Mouse (Mus musculus) hindbrain, embryonic 14.5 days (tissue): ENCODE results near the gene Pls1. TPM values are rescaled to one million over a fixed set of nuclear protein-coding genes. Genes with fewer than 3 reads are reported as not detected.

ENCODE experiments used
- ATAC-seq: fragments of 200-750 bp; cut with Nextera tagmentation; 2 replicates; pipeline ENCODE4 v1.8.0; 2017; ENCODE audit warnings: moderate number of reproducible peaks, mild to moderate bottlenecking, moderate TSS enrichment, moderate library complexity; ENCODE audit not compliant: low FRiP score
- DNase-seq: peaks from one replicate; pipeline ENCODE4 v3.0.0-alpha.2; 2015; ENCODE audit warnings: low spot score
- H3K27ac ChIP-seq: fragments of 300-500 bp; sonication (generic); 2 replicates; pipeline ENCODE4 v1.5.1; 2014; ENCODE audit warnings: mild to moderate bottlenecking, moderate library complexity
- H3K27me3 ChIP-seq: fragments of 300-500 bp; sonication (generic); 2 replicates; pipeline ENCODE4 v1.6.1; 2014; ENCODE audit warnings: mild to moderate bottlenecking, low read length, mixed read lengths; ENCODE audit not compliant: control insufficient read depth, insufficient read depth
- H3K36me3 ChIP-seq: fragments of 300-500 bp; sonication (generic); replicated peaks from 2 replicates; pipeline ENCODE4 v1.6.1; 2014; ENCODE audit not compliant: control insufficient read depth, insufficient read depth
- H3K4me1 ChIP-seq: fragments of 300-500 bp; sonication (generic); replicated peaks from 2 replicates; pipeline ENCODE4 v1.6.1; 2014; ENCODE audit warnings: antibody characterized with exemption, low read length, mixed read lengths; ENCODE audit not compliant: control insufficient read depth, insufficient read depth
- H3K4me2 ChIP-seq: fragments of 300-500 bp; sonication (generic); replicated peaks from 2 replicates; pipeline ENCODE4 v1.6.1; 2014; ENCODE audit warnings: mild to moderate bottlenecking, moderate library complexity
- H3K4me3 ChIP-seq: fragments of 300-500 bp; sonication (generic); replicated peaks from 2 replicates; pipeline ENCODE4 v1.5.1; 2014; ENCODE audit warnings: mild to moderate bottlenecking, low read length
- H3K9ac ChIP-seq: fragments of 300-500 bp; sonication (generic); 2 replicates; pipeline ENCODE4 v1.6.1; 2014
- H3K9me3 ChIP-seq: fragments of 300-500 bp; sonication (generic); 2 replicates; pipeline ENCODE4 v1.6.1; 2016; ENCODE audit warnings: low read length; ENCODE audit not compliant: control insufficient read depth
- WGBS: fragments of 180-500 bp; shearing (Covaris S2); extraction: QIAGEN DNeasy Blood & Tissue Kit; methylation state at CpG from one replicate; pipeline ENCODE4 v1.1.7; 2014; 5-methylcytosine and 5-hydroxymethylcytosine counted together
- polyA plus RNA-seq: library from polyadenylated mRNA; unstranded; fragments of >200 nt; fragmentation: Nextera tagmentation; extraction: Ambion mirVana; gene quantifications from 2 replicates; pipeline ENCODE4 v1.2.1, GENCODE M21; 2014

Pls1 gene
- polyA plus RNA-seq, 1 experiment from 2014 or later = 2.9 TPM

GRCm38 (mm10) chr9:95749461-95749928 is 95.6 kb downstream of the Pls1 start:
- Histone ChIP-seq H3K9ac (peak overlapping the region; percentile 91), H3K9me3 (no peaks in the 10 kb centered on the region), H3K4me3 (peak overlapping the region; percentile 88), H3K36me3 (no peaks in the 10 kb centered on the region), H3K27me3 (no peaks in the 10 kb centered on the region), H3K4me2 (peak overlapping the region; percentile 62), H3K4me1 (peaks cover 20% of the 10 kb centered on the region), H3K27ac (peak overlapping the region; percentile 62; the same call in 1 of the 2 replicates)
- ATAC-seq (peak; percentile 74), DNase-seq (peak; percentile 32)
- 2% methylated on average over 32 of the region's 34 CpGs for WGBS

GRCm38 (mm10) chr9:95747298-95747697 is 97.8 kb downstream of the Pls1 start:
- WGBS = 90% methylated on average over 5 of the region's 5 CpGs
- no peaks in the 10 kb centered on the region for H3K9me3 ChIP-seq
- DNase-seq (no peak), ATAC-seq (no peak)
- no peak overlapping the region for H3K4me2 ChIP-seq
- no peak overlapping the region for H3K4me3 ChIP-seq
- no peak overlapping the region for H3K9ac ChIP-seq
- H3K4me1 ChIP-seq = peaks cover 20% of the 10 kb centered on the region
- no peak overlapping the region for H3K27ac ChIP-seq
- no peaks in the 10 kb centered on the region for H3K27me3 ChIP-seq
- H3K36me3 ChIP-seq = no peaks in the 10 kb centered on the region

GRCm38 (mm10) chr9:95744845-95745613 is 100.1 kb downstream of the Pls1 start:
- no peak for DNase-seq
- Histone ChIP-seq H3K4me2 (no peak overlapping the region), H3K4me1 (peaks cover 15% of the 10 kb centered on the region), H3K27me3 (no peaks in the 10 kb centered on the region), H3K9me3 (no peaks in the 10 kb centered on the region), H3K27ac (no peak overlapping the region), H3K9ac (no peak overlapping the region), H3K36me3 (no peaks in the 10 kb centered on the region), H3K4me3 (no peak overlapping the region)
- ATAC-seq = no peak
- 67% methylated on average over 7 of the region's 7 CpGs for WGBS

- Histone ChIP-seq H3K27me3 (no peaks in the 10 kb centered on the region), H3K4me3 (no peak overlapping the region), H3K9ac (no peak overlapping the region), H3K4me2 (no peak overlapping the region), H3K9me3 (no peaks in the 10 kb centered on the region), H3K36me3 (peaks cover 6% of the 10 kb centered on the region), H3K4me1 (no peaks in the 10 kb centered on the region), H3K27ac (no peak overlapping the region)
- ATAC-seq (no peak), DNase-seq (no peak)
These were observed 108.9 kb downstream of the Pls1 start for GRCm38 (mm10) chr9:95736238-95736637.

- Histone ChIP-seq H3K4me2 (no peak overlapping the region), H3K9ac (no peak overlapping the region), H3K36me3 (peaks cover 17% of the 10 kb centered on the region), H3K27me3 (no peaks in the 10 kb centered on the region), H3K27ac (no peak overlapping the region), H3K9me3 (no peaks in the 10 kb centered on the region), H3K4me1 (no peaks in the 10 kb centered on the region), H3K4me3 (no peak overlapping the region)
- no peak for DNase-seq
- no peak for ATAC-seq
- WGBS = 41% methylated on average over 8 of the region's 8 CpGs
These were observed 132.5 kb downstream of the Pls1 start for GRCm38 (mm10) chr9:95712574-95712973.

- no peaks in the 10 kb centered on the region for H3K4me1 ChIP-seq
- H3K9ac ChIP-seq = no peak overlapping the region
- no peaks in the 10 kb centered on the region for H3K27me3 ChIP-seq
- H3K9me3 ChIP-seq = no peaks in the 10 kb centered on the region
- ATAC-seq (no peak), DNase-seq (no peak)
- H3K27ac ChIP-seq = no peak overlapping the region
- no peak overlapping the region for H3K4me2 ChIP-seq
- H3K4me3 ChIP-seq = no peak overlapping the region
- H3K36me3 ChIP-seq = peaks cover 30% of the 10 kb centered on the region
These were observed 136.2 kb downstream of the Pls1 start for GRCm38 (mm10) chr9:95708943-95709342.

- WGBS = 91% methylated on average over 5 of the region's 5 CpGs
- ATAC-seq (no peak), DNase-seq (no peak)
These were observed 139.7 kb downstream of the Pls1 start for GRCm38 (mm10) chr9:95705371-95705770.

GRCm38 (mm10) chr9:95704078-95704477 is 141.0 kb downstream of the Pls1 start:
- no peak overlapping the region for H3K4me2 ChIP-seq
- no peak overlapping the region for H3K27ac ChIP-seq
- ATAC-seq = no peak
- no peaks in the 10 kb centered on the region for H3K27me3 ChIP-seq
- no peak for DNase-seq
- no peak overlapping the region for H3K9ac ChIP-seq
- H3K9me3 ChIP-seq = no peaks in the 10 kb centered on the region
- no peak overlapping the region for H3K4me3 ChIP-seq
- H3K4me1 ChIP-seq = no peaks in the 10 kb centered on the region
- H3K36me3 ChIP-seq = peaks cover 19% of the 10 kb centered on the region
- WGBS = 85% methylated on average over 3 of the region's 3 CpGs

More at GRCm38 (mm10) chr9:95705371-95705770, 139.7 kb downstream of the Pls1 start:
- Histone ChIP-seq H3K9ac (no peak overlapping the region), H3K4me1 (no peaks in the 10 kb centered on the region), H3K4me3 (no peak overlapping the region), H3K27ac (no peak overlapping the region), H3K27me3 (no peaks in the 10 kb centered on the region), H3K36me3 (peaks cover 30% of the 10 kb centered on the region), H3K4me2 (no peak overlapping the region), H3K9me3 (no peaks in the 10 kb centered on the region)
